Mouse (Mus musculus) spleen, postnatal 14 days (tissue): ENCODE results near the gene Srsf3.
"Not testable (repeated sequence)": the region's sequence is repeated elsewhere in the genome, so short reads cannot be mapped to it uniquely, and the experiment has no call there.

Experiments
- DNase-seq, 2 experiments: peaks; one replicate each; pipeline ENCODE4 v3.0.0; 2021 to 2022; ENCODE audit warnings: low spot score in 2 of 2

Srsf3 gene

DNA sequence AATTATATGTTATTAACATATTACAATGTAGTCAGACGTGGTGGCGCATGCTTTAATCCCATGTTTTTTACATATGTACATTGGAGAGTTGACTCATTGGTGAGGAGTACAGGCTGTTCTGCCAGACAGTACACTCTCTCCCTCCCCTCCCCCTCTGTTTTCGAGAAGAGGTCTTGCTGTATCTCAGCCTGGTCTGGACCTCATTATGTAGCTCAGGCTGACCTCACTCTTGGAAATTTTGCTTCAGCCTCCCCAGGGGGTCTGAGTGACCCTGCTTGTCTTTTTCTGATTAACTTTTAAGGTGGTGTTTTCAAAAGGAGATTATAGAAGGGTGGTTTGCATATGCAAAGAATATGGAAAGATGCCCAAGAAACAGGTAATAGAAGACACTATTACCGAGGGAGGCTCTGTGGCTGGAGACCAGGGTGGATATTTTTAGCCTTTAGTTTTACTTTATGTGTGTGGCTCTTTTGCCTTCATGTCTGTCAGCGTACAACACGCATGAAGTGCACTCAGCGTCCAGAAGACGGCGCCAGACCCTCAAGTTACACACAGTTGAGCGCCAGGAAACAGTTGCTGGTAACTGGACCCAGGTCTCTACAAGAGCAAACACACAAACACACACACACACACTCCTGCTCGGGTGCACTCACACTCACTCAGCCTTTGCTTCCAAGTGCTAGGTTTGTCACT lies 14.0 kb upstream of the Srsf3 start:
- DNase-seq: no peak

- no peak for DNase-seq
These were observed 13.0 kb upstream of the Srsf3 start for GRCm38 (mm10) chr17:29019391-29019790.

DNA sequence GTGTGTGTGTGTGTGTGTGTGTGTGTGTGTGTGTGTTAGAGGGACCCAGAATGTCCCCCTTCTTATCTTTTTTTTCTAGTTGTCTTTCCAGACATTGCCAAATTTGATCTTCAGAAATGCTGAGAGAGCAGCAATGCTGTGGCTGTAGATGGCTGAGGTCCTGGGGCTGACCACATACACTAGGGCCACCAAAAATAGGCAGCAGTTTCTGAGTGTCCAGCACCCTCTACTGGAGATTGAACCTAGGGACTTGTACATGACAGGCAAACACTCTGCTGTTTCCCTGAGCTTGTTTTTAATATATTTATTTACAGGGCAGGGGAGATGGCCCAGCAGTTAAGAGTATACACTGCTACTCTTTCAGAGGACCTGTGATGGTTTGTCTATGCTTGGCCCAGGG lies 12.0 kb upstream of the Srsf3 start:
- DNase-seq: no peak

GRCm38 (mm10) chr17:29022230-29022819 lies 10.1 kb upstream of the Srsf3 start:
- no peak for DNase-seq

- DNase-seq: no peak
These were observed 9.1 kb upstream of the Srsf3 start for GRCm38 (mm10) chr17:29023346-29023745.

- DNase-seq: no peak
These were observed 8.2 kb upstream of the Srsf3 start for GRCm38 (mm10) chr17:29024047-29024892.

DNA sequence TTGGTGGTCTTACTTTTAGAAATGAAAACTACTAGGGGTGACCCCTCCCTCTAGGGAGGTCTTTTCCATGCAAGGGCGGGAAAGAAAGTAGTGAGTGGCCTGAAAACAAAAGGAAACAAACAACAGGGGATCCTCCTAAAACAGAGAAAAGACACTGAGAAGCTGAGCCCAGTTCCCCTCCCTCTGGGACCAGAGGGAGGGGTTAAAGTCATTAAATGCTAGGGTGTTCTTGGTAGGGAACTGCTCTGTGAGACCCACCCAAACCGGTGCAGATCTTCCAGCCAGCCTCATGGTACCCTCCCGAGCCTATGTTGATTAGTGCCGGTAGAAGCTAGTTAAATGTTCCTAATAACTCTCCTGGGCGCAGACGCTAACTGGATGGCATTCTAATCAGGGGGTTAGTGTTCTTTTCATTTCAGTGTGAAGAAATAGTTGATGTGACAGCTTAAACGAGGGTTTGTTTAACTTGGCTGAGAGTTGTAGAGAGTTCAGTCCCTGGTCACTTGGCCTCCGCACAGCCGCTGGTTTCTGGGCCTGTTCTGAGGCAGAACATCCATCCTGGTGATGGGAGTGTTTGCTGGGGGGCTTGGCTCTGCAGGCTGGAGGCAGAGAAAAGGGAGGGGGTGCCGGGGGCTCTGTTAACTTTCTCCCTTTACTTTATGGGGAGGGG lies 7.4 kb upstream of the Srsf3 start:
- no peak for DNase-seq

DNA sequence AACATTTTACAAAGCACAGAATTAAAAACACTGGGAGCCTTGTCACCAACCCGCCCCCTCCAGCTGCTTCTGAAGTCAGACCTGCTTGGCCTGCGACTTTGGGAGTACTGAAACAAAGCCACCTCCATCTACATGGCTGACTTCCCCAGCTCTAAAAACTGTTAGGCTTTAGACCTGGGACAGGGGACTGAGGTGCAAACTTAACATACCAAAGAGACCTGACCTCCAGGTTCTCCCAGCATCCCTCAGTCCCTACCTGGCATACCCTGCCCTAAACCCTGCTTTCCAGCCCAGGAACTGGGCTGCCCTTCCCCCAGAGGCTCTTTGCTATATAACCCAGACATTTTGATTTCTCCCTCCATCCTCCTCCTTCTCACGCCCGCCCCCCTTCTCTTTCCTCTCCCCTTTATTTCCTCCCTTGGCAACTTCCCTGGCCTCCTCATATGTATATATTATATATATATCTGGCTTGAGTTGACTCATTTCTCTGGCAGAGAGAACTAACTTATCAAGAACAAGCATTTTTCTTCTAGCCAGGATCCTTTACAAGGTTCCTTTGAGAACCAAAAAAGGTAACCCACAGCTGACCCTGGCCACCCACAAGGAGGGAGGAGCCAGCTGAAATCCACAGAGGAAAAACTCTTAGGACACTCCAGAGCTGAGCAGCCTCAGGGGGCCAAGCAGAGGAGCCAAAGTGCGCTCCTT lies 5.6 kb upstream of the Srsf3 start:
- DNase-seq: no peak

GRCm38 (mm10) chr17:29030321-29031034 lies 1.9 kb upstream of the Srsf3 start:
- no peak for DNase-seq

DNA sequence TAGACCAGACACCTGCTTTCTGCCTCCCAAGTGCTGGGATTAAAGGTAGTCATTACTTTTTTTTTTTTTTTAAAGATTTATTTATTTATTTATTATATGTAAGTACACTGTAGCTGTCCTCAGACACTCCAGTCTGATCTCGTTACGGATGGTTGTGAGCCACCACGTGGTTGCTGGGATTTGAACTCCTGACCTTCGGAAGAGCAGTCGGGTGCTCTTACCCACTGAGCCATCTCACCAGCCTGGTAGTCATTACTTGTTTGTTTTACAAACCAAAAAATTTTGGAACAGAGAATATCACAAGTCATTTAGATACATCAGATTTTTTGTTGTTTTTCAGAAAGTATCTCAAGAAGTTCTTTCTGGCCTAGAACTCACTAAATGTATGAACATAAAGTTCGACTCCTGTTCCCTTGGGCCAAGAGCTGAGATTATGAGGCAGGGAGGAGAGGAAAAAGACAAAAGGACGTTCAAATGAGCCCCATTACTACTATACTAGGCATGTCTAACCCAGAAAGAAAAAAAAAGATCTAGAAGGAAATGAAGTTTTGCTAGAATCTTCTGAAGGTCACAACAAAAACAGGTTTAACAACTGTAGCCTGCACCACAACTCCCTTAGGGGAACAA lies 1.2 kb upstream of the Srsf3 start:
- not testable (repeated sequence) for DNase-seq

DNA sequence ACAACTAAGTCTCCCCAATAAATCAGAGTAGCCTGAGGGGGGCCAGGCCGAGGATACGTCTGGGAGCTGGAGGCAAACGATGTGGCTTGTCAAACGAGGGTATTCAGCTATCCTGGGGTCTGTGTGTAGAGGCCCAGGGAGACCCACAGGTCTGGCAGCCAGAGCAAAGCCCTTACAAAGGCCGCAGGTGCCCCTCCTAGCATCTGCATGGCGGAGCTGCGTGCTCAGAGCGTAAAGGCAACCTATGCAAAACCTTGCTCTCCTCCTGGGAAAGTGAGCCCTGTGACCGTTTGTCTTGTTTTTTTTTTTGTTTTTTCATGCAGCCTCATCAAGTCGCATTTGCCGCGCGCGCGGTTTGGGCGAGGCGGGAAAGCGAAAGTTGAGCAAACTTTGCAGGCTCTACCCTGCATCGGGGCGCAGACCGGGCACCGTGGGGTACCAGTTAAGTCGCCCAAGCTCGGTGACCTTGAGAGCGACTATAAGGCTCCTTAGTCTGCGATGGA lies 606 bp upstream of the Srsf3 start:
- peak; percentile 35 to 58 for DNase-seq

GRCm38 (mm10) chr17:29033569-29034061 lies 1.2 kb downstream of the Srsf3 start:
- no peak for DNase-seq

- DNase-seq: no peak
These were observed 1.8 kb downstream of the Srsf3 start for GRCm38 (mm10) chr17:29034264-29034663.

- DNase-seq: no peak
These were observed 3.1 kb downstream of the Srsf3 start for GRCm38 (mm10) chr17:29035506-29035905.

DNA sequence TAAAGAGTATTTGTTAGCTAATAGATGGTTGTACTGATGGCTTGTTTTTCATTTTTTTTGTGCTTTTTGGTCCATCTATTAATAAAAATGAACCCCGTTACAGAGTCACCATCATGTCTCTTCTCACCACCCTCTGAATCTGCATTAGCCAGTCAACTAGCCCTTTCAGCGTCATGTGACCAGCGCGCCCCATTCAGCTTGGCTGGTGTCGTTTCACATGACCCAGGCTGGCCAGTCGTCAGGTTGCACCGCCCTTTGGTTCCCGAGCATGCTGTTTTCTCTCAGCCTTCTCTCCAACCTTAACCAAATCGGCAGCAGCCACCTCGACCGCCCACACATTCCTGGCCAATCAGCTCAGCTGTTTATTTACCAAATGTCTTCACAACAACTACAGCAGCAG lies 6.9 kb downstream of the Srsf3 start:
- no peak for DNase-seq

- DNase-seq: not testable (repeated sequence)
These were observed 9.2 kb downstream of the Srsf3 start for GRCm38 (mm10) chr17:29041632-29042031.

GRCm38 (mm10) chr17:29042569-29042968 lies 10.1 kb downstream of the Srsf3 start:
- no peak for DNase-seq

GRCm38 (mm10) chr17:29043583-29043982 lies 11.2 kb downstream of the Srsf3 start:
- DNase-seq: no peak

- DNase-seq: no peak
These were observed 11.9 kb downstream of the Srsf3 start for GRCm38 (mm10) chr17:29044146-29044924.
